Mouse (Mus musculus) kidney, adult 8-10 months (tissue): ENCODE results near the gene Rpia.

Experiments
- DNase-seq, 2 experiments: peaks; one replicate each; pipeline ENCODE4 v3.0.0; 2022

Gene Rpia

DNA sequence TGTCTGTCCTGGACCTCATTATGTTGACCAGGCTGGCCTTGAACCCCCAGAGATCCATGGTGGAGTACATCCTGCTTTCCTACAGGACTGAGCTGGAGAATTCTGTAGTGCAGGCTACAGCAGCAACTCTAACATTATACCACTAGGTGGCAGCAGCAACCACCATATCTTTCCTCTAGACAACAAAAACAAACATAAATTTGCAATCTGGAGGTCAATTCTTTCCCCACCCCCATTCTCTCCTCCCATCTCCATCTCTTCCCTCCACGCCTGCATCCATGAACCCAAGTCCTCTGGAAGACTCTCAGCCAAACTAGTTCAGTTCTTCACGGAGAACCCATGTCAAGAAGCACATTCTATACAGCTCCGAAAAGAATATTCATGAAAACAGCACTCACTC is 12.6 kb upstream of the Rpia start:
- DNase-seq, result peak; percentile 43 to 57

DNA sequence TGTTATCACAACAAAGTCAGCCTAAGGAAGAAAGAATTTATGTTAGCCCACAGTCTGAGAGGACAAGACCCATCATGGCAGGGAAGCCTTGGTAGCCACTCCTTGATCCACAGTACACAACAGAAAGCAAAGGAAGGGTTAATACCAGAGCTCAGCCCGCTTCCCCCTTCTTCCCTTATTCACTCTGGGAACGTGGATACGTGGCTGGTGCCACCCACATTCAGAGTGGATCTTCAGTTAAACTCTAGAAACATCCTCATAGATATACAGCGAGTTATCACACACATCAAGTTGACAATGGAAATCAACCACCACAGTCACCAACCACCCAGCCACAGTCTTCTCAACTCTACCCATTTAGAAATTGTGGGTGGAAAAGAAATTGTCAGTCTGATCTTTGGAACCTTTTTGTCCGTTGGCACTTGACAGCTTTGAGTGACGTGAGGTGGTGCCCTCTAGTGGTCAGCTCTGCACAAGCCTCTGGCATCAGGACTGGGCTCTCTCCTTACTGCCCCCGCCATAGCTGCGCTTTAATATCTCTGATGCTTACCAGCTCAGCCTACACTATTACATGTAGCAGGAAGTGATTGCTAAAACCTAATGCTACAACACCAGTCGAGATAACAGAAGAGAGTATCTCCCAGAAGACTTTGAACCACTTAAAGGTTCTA is 5.7 kb upstream of the Rpia start:
- DNase-seq, result peak in 1 of 2 experiments; percentile 76

DNA sequence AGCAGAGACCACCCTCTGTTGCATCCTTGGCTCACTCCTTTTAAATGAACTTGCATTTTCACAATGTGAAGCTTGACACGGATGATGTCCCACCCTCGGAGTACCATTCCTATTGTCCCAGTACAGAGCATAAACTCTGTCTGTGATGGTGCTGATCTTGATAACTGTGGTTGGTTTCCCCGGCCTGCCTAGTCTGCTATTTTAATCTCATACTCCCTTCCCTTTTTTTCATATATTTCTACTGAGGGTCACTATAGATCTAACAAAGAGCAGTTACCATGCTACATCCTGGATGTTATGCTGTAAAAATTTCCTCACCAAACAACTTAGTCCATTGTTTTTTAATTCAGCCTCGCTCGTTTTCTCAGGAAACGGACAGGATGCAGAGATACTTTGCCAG is 4.9 kb upstream of the Rpia start:
- no peak for DNase-seq

DNA sequence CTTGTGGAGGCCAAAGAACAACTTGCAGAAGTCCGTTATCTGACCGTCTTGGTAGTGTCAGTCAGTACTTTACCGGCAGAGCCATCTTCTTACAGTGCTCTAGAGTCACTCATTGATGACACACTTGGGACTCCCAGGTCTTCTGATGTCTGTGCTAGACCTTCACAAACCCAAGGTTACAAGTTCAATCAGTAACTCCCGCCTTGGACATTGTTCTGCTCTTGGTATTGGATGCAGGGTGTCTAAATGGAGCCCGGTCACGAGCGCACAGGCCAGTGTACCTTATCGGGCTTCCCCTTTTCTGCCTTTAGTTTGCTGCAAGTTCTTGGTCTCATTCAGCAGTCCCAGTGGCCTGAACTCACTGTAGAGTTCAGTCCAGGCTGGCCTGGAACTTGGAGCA is 612 bp upstream of the Rpia start:
- no peak for DNase-seq

DNA sequence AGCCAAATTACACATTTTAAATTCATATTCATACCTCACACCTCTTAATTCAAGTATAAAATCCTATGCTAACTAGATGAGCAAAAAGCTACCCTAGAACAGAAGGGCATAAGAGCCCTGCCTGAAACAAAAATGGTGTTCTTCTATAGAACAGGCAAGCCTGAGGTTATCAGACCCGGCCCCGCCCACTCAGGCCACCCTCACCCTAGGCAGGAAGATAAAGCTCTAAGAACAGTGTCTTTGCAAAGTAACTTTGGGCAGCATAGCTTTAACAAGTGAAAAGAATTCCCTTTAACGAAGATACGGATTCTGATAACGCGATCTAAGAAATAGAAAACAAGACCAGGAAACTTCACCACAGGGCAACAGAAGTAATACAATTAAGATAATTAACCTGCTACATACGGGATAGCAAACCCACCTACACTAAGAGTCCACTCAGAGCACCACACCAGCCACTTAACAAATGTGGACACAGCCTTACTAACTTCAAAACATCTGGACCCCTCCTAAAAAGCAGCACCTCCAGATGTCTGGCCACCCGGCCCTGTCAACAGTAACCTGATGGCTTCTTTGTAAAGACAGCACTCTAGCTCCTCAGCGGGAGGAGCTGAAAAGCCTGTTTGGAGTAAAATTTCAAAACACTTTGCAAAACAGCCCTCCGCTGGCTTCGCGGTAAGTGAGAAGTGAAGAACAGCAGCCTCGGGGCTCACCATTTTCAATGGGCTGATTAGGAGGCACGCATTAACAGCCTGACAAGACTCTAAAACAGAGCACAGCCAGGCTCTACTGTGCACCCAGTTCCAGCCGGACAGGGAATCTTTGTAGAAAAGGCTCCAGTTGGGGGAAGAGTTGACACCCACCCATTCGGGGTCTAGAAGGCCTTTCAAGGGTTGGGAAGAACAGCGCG is 925 bp downstream of the Rpia start:
- no peak for DNase-seq

DNA sequence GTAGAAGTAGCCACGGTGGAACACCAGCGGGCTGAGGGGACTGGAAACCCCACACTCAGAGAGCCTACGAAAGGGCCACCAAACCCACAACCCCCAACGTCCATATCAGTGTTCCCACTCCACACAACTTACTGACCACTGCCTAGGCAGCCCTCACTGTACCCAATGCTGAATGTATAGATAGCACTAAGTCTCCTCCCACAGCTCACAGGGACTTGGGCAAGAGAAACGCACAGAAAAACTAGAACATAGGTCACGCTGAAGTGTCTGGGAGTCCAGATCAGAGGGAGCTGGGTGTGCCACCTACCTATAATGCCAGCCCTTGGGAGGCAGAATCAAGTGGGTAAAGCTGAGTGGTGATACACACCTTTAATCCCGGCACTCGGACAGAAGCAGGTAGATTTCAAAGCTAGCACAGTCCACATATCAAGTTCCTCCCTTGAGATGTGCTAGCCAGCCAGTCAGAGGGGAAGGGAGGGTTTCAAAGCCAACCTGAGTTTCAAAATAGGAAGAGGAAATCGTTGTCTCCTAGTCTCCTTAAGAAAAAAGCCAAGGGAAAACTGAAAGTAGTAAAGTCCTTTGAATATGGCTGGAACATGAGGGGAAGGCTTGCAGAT is 1.9 kb downstream of the Rpia start:
- DNase-seq, result no peak

DNA sequence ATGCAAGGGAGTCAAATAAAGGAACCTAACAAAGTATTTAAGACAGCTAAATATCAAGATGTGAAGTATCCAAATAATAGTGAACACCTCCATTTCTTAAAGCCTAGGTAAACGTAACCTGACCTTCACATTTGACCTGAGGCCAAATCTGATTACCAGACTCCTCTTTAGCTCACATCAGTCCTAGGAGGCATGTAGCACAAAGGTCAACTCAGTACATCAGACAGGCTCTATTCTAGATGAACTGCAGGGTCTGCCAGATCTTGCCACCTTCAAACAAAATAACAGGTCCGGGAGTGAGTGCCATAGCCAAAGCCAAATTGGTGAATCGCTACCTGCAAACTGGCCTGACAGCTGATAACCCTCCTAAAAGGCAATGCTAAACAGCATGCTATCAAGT is 2.9 kb downstream of the Rpia start:
- DNase-seq, result no peak

DNA sequence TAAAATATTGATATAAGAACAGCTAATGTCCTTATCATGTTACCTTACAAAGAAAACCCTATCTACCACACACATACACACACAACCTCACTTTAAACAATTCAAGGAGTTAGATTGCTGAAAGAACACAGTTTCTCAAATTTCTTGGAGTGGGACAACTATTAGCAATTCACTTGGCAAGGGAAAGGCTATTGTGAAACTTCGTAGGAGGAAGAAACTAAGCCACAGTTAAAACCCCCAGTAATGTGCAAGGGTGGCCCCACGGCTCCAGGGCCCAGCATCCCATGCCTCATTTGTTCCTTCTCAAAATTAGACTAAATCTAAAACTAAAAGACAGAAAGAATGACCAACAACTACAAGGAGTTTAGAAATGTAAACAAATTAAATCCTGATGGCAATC is 4.5 kb downstream of the Rpia start:
- DNase-seq, result no peak

DNA sequence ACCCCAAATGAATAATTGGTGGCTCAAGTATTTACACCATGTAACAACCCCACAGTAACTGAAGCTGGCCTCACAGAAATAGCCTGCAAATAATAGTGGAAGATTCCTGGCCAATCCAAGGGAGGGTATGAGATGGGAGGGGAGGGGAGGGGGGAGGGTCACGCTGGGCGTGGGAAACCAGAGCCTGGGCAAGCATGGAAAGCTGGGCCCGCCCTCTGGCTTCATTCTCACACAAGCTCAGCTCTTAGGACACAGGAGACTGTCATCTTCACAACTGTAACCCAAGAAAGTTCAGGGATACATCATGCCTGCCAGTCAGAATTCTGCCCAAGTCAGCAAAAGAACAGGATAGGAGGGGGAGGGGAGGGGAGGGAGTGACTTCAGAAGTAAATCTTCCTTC is 6.2 kb downstream of the Rpia start:
- no peak for DNase-seq

DNA sequence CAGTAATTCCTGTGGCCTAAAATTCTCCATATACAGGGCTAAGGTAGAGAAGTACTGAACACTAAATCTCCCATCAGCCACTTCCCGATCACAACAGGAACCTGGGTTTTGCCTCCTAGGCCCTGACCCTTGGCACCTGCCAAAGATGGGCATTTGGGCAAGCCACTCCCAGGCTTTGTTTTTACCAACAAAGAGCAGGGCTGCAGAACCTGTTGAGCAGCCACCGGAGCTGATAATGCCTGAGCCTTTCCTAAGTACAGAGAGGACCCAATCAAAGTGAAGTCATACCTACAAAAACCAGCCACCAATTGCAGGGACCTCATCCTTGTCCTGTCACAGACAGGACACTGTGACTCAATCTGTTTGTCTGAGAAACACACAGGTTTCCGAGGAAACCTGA is 7.2 kb downstream of the Rpia start:
- no peak for DNase-seq

DNA sequence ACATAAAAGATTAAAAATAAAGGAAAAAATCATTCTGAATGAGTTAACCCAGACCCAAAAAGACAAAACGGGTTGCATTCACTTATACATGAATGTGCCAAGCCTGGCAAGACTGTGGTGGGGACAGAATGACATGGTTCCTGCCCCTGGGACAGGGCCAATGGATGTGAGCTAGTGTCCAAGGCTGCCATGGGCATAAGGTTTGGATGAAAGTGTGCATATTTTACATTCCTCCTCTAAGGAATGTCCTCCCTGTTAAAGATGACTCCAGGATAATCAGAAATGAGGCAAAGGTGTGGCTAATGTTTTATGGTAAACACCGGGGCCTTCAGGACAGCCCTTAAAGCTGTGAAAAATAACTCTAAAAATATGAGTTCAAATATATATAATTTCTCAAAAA is 10.7 kb downstream of the Rpia start:
- no peak for DNase-seq

DNA sequence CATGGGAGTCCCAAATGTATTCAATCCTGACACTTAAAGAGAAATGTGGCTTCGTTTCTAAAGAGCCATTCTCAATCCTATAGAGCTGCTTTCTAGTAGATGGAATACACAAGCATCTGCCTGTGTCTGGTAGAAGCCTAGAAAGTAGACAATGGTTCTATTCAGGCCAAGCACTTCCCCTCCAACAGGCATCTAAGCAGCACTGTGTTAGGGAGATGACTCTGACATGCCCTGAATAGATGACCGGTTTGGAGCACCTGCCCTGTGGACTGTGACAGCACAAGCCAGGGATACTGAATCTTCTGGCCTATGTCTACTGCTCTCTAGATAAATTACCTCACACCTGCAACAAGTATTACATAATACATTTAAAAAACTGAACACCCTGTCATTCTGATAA is 17.7 kb downstream of the Rpia start:
- peak in 1 of 2 experiments; percentile 54 for DNase-seq

DNA sequence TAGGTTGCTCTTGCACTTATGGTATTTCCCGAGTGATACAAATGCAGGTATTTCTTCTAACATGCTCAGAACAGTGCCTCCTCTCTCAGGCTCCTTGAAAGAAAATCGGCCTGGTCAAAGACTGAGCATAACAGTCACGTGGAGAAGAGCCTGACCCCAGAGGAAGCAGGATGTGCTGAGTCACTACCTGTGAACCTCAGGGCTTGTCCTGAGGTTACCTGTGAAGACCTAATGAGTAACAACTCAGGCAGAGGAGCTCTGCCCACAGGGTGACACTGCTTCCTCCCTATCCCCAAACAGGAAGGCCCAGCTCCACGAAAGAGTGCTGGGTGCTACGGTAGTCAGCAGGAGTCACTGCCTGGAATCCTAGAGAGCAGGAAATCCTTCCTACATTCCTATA is 18.3 kb downstream of the Rpia start:
- DNase-seq, result peak; percentile 76 to 83

DNA sequence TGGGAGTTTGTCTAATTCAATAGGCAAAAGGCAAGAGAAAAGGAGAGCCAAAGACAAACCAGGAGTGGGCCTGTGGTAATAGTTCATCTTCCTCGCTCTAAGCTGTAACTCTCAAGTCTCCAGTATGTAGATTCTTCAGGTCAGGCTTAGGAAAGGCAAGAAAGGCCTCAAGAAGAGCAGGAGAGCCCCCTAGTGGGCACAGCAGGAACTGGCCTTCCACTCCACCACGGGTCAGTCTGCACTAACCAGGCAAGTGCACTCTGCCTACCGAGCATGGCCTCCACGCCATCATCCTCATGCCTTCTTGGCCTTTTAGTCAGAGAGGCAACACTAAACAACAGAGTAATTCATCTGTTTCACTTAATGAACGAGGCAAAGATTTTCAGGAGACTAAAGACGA is 23.3 kb downstream of the Rpia start:
- DNase-seq, result peak; percentile 65 to 86

DNA sequence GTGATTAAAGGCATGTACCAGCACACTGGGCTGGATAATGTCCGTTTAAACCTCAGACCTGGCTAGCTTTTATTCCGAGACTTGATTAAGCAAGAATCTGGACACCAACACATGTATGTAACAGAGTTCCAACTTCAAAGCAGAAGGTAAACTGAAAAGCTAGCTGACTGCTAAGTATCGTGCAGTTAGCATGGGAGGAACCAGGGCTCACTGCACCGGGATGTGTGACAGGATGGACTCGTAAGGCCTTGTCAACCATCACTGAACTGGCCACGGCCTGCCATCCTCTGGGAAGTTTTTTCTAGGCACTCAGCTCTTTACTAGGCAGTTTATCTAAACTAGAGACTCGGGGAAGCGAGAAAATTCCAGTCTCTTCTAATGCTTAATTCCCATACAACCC is 27.0 kb downstream of the Rpia start:
- no peak for DNase-seq

DNA sequence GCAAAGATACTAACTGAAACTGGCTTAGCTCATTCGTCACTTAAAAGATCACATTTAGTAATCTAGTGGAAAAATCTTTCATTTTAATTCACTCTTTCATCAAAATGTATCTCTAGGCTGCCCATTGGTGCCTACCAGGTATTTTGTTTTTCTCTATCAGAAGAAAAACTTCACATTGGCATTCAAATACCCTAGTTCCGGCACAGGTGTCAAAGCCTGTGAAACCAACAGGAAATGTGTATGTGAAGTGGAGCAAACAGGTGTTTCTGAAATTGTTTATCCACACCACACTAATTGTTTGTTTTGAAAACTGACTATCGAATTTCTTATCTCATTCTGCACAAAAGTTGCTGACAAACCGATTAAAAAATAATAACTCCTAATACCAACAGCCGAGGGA is 27.5 kb downstream of the Rpia start:
- DNase-seq, result no peak

DNA sequence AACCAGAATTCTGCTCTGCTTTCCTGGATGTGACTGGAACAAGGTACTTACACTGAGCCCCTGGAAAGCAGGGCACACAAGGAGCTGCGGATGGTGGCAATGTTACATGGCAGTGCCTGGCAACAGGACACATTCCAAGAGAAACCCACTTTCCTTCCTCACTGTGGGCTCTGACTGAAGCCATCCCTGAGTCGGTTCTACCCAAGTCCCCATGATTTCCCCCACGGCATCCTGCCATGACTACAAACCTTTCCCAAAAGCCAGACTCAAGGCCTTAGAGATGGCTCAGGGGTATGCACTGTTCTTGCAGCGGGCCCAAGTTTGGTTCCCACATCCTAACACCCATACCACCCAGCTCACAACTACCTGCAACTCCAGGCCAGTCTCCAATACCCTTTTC is 28.2 kb downstream of the Rpia start:
- no peak for DNase-seq

DNA sequence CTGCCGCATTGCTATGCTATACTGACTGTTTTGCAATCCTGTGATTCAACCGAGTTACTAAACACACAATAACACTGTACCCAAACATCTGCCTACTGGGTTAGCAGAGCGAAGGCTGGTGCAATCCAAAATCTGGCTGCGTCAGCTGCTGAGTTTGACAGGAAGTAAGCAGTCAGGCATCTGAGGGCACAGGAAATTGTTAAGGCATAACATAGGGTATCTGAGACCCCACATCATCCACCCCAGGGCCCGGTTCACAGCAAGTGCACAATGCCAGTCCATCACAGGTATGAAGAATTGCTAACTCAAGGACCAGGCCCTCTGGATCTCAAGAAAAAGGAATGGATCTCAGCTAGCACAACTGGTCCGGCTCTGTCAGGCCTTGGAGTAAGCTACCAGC is 29.4 kb downstream of the Rpia start:
- DNase-seq, result no peak

DNA sequence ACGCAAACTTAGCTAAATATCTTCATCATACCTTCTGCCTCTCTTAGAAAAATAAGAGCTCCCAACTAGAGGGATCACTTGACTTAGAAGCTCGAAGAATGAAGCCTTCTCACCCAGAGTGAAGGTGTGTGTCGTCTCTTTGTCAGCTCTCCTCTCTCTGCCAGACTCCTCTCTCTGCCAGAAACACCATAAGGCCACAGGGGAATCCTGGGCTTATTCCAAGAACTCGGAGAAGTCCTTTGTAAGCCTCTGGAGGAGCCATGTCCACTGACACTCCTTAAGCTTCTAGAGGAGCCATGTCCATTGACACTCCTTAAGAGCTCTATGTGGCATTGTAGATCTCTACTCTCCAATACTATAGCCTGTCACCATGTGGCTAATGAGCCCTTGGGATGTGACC is 31.1 kb downstream of the Rpia start:
- no peak for DNase-seq

DNA sequence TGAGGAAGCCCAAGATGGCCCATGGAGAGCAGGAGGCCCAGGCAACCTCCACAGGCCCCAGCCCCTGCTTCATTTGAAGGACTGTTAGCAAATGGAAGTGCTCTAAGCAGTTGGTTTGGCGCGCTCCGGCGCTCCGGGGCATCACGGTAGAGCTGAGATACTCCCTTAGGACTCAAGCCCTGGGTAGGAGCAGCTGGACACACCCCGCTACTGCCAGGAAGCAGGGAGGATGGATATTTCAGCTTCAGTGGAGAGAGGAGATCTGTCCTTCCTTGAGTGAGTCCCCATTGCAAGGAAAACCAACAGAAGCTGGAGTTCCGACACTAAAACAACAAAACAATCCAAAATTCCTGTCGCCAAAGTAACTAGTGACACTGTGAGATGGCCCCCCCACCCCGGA is 37.2 kb downstream of the Rpia start:
- no peak for DNase-seq

DNA sequence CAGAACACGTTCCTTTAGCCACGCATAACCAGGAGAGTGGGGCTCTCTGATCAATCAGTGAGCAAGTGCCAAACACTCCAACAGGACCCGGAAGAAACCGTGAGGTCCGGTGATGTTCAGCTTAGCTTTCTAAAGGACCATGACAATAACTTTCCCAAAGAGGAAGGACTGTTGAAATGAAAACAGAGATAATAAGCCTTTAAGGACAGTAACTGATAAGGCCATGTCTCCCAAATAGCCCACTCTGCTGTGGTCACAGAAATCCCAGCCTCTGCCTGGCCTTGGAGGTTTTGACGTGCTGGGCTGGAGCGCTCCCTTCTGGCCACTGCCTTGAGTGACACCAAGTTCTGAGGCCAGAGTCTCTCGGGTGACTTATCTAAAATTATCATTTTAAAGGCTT is 39.7 kb downstream of the Rpia start:
- peak in 1 of 2 experiments; percentile 21 for DNase-seq

DNA sequence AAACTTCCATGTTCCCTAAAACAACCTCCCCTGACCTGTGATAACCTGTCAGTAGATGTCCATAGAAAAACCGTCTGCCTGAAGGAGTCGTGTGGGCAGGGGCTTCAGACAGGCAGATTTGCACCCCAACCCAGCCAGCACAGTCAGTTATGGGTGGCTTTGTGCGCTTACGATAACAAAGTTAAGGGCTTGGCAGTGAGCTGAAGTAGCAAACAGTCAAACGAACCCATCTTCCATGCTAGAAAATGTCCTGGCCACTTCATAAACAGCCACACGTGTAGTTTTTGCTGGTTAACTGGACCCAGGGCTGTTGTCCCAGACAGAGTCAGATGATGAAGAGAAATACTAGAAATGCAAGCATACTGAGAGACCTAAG is 40.1 kb downstream of the Rpia start:
- DNase-seq, result no peak

DNA sequence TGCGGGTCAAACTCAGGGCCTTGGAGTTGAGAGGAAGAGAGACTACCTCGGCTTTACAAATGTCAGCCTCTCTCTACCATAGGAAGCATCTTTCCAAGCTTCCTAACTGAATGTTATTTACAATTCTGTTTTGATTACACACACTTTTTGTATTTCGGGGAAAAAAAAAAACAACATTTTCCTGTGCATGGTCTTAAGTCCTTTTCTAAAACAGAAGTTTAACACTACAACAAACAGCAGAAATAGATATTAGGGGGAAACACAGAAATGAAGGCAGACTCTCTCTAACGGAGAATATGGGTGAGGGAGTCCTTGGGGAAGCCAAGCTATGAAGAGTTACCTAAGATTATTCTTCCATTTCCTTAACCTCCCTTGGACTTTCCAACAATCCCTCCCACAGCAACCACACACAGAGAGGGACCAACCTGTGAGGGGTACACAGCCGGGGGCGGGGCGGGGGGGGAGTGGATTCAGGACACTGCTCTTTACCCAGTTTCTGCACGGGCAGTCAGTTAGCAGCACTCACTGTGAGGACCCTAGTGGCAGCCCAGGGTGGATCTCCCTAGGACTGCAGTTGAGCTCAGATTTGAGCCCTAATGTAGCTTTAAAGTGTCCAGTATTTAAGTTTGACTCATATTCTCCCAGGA is 40.7 kb downstream of the Rpia start:
- DNase-seq, result no peak

DNA sequence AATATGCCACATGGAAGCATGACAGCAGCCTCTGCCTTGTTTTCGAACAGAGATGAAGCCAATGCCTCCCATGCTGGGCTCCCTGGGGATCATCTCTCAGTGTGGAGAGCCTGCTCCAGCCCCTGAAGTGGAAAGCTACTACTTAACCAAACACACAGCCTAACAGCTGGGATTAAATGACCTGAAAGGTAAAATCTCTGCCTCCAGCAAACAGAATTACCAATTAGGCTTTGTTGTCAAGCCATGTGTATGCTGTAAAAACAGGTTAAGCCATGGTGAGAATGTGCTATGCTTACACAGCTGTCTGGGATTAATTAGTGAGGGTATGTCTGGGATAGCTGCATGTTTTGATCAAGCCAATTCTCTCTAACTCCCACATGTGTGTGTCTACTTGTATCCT is 42.3 kb downstream of the Rpia start:
- no peak for DNase-seq
